Mouse (Mus musculus): ENCODE measurements around the gene Mblac2. TPM values are rescaled to one million over a fixed set of nuclear protein-coding genes. Genes with fewer than 3 reads are reported as not detected.
A peak's percentile ranks its signal among the peaks of the same experiment; 100 is the strongest.
"Not testable (repeated sequence)": the region's sequence is repeated elsewhere in the genome, so short reads cannot be mapped to it uniquely, and the experiment has no call there.

Gene Mblac2
- total RNA-seq (2021): 10 to 100 TPM; 22.7 to 24.6 TPM

DNA sequence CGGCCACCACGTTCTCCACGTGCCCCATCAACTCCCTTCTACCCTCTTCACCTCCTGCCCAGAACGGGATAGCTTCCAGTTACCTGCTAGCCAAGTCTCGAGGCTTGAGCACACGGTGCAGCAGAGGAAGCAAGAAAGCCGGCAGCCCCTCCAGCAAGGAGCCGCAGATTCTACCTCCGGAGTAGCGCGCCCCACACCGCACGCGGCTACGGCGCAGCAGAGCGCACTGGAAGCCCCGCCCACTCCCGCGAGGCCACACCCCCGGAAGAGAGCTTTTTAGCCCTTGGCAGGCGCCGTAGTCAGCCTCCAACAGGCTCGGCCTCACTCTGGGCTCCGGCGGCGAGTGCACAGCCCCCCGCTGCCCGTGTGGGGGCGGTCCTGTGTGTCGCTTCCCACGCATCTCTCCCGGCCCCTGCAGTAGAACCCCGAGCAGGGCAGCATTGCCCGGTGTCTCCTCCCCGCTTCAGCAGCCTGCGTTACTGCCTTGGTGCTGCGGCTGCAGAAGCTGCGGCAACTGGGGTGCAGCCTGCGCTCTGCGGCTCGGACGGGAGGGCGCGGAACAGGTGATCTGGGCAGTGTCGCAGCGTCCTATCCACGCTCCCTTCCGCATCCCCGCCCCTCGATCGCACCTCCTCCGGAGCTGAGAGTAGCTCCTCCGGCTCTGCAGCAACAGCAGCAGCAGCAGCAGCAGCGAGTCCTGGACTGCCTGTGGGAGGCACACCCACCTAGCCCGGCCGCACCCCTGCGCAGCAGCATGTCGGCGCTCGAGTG lies at the start of gene Mblac2, which contains the start of gene Polr3g:
Mblac2 (plus strand) TSS at position 567 of the 771 bp plus-strand sequence.
Polr3g (minus strand) TSS at position 239 of the 771 bp plus-strand sequence.
- DNase-seq (ENCODE audit: low spot score in 2 of 2): peak; percentile 95 to 96
- intact Hi-C loops (cut with DNase I): loop anchor here (1.0 kb wide), 2 partner anchors 50 to 54 kb away; partner anchors contain the start of gene Lysmd3

DNA sequence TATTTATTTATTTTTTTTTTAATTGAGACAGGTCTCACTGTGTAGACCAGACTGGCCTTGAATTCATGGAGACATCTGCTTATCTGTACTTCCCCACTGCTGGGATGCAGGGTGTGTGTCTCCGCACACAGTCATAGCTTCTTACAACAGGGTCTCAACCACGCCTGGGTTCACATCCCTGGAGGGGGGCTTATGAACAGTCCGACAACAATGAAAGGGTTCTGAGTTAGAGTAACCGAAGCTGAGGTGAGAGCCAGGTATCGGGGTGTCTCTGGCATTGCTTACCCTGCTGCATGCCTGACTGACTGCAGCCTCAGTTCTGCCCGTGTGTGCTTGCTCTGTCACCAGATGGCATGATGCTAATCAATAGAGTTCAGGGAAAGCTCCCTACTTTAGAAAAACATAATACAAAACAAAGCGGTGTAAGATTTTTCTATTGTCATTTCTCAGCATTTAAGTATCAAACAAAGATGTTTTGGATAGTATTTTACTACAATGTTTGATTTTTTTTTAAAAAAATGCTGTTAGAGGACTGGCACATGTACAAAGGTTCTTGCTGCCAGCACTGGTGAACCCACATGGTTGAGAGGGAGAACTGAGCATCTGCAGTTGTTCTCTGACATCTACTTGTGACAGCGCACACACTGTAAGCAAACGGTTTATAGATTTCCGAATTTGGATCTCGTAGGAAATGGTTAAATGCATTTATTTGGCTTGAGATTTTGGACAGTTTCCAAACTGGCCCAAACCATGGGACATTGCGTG lies 47.4 kb upstream of the Mblac2 start:
- no peak for DNase-seq (ENCODE audit: low spot score in 2 of 2)
- intact Hi-C loops (cut with DNase I): no loop called here

DNA sequence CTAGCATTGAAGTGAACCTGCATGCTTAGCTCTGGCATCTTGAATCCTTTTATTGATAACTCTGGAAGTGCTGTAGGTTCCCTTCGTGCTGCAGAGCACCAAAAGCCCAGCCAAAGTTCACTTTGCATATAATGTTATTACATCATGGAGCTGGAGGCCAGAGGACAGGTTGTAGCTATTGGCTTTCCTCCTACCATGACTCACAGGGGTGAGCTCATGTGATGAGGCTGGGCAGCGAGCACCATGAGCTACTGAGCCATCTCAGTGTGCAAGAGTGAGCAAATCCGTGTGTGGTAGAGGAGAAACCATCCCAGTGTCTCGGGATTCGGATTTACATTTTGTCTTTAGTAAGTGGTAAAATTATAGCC lies 46.8 kb upstream of the Mblac2 start:
- no peak for DNase-seq (ENCODE audit: low spot score in 2 of 2)
- intact Hi-C loops (cut with DNase I): no loop called here

DNA sequence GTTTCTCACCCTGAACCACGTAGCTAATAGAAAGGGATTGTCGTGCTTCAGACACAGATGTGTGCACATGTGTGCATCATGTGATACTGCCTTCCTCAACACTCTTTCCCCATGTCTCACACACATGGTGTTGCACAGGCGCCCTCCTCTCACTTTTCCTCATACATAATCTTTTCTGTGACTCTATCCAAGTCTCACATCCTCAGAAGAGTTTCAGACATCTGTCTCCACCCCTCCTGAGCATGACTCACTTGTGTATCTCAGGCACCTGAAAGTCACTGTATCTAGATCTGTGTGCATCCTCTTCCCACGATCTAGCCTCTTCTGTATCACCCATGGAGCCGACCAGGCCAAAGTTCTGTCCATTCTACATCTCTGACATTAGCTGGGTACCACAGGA lies 43.4 kb upstream of the Mblac2 start:
- intact Hi-C loops (cut with DNase I): no loop called here
- no peak for DNase-seq (ENCODE audit: low spot score in 2 of 2)

DNA sequence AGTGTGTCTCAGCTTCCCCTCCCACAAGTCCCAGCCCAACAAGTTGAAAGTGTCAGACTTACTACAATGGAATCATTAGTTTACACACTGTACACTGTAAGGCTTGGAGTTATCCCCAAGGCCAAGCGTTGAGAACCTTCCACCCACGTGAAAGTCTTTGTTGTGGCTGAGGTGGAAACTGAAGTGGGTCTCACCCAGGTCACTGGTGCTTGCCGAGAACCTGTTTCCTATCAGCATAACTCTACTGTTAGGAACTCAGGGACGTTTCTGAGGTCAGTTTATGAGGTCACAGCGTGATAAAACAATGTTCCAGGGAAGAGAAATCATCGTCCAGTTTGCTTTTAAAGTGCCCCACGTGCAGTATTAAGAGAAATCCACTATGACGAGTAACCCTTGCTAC lies 35.8 kb upstream of the Mblac2 start:
- no peak for DNase-seq (ENCODE audit: low spot score in 2 of 2)
- intact Hi-C loops (cut with DNase I): no loop called here

- no peak for DNase-seq (ENCODE audit: low spot score in 2 of 2)
- intact Hi-C loops (cut with DNase I): no loop called here
Observed at GRCm38 (mm10) chr13:81683107-81683506, 28.0 kb upstream of the Mblac2 start.

- DNase-seq (ENCODE audit: low spot score in 2 of 2): peak in 1 of 2 experiments; percentile 49
- intact Hi-C loops (cut with DNase I): no loop called here
Observed at GRCm38 (mm10) chr13:81684258-81684657, 26.9 kb upstream of the Mblac2 start.

GRCm38 (mm10) chr13:81684884-81685283 lies 26.3 kb upstream of the Mblac2 start:
- intact Hi-C loops (cut with DNase I): no loop called here
- DNase-seq (ENCODE audit: low spot score in 2 of 2): peak in 1 of 2 experiments; percentile 19

DNA sequence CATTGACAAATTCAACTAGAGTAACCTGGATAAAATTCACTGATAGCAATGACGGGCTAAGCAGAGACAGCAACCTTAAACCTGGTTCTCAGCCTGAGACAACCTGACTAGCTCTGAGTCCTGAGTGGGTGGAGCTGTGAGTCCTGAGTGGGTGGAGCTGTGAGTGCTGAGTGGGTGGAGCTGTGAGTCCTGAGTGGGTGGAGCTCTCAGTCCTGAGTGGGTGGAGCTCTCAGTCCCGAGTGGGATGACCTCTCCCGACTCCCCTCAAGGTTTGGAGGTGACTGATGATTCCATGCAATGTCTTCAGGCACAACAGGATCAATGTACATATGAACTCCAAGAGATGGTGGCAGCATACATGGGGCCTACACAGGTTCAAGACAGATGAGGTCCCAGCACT lies 21.6 kb upstream of the Mblac2 start:
- no peak for DNase-seq (ENCODE audit: low spot score in 2 of 2)
- intact Hi-C loops (cut with DNase I): no loop called here

- DNase-seq (ENCODE audit: low spot score in 2 of 2): no peak
- intact Hi-C loops (cut with DNase I): no loop called here
Observed at GRCm38 (mm10) chr13:81690477-81690876, 20.7 kb upstream of the Mblac2 start.

DNA sequence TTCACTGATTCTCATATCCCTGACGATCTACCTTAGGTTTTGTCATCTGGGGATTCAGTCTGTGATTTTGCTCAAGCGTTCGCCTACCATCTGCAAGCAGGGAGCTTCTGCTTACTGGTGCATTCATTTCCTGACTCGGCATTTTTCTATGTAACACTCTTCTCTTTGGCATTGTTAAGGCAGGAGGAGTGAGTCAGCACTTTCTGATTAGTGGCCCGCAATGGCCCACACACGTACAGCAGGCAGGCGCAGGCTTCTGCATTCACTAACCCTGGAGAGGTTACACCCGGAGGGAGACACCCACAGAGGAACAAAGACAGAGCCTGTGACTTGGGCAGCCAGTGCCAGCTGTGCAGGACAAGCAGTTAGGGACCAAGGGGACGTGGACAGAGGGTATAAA lies 19.5 kb upstream of the Mblac2 start:
- intact Hi-C loops (cut with DNase I): no loop called here
- peak in 1 of 2 experiments; percentile 47 for DNase-seq (ENCODE audit: low spot score in 2 of 2)

GRCm38 (mm10) chr13:81694446-81694845 lies 16.7 kb upstream of the Mblac2 start:
- intact Hi-C loops (cut with DNase I): no loop called here
- no peak for DNase-seq (ENCODE audit: low spot score in 2 of 2)

DNA sequence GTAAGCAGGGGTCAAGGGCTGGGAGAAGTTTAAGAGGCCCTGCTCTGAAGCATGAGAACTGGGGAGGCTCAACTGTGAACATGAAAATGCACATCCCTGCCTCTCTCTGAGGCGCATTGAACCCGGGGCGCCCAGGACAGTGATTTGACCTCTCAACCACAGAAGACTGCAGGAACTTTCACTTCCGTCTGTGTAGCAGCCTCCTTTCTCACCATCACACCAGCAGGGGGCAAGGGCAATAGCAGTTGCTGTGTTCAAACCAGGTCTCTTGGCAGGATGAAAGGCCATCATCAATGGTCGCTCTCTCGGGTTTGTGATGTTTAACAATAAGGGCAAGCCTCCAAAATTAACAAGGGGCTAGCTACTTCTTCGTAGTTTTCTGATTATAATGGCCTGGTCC lies 8.0 kb upstream of the Mblac2 start:
- DNase-seq (ENCODE audit: low spot score in 2 of 2): no peak
- intact Hi-C loops (cut with DNase I): no loop called here

GRCm38 (mm10) chr13:81703621-81704020 lies 7.5 kb upstream of the Mblac2 start:
- DNase-seq (ENCODE audit: low spot score in 2 of 2): no peak
- intact Hi-C loops (cut with DNase I): no loop called here

DNA sequence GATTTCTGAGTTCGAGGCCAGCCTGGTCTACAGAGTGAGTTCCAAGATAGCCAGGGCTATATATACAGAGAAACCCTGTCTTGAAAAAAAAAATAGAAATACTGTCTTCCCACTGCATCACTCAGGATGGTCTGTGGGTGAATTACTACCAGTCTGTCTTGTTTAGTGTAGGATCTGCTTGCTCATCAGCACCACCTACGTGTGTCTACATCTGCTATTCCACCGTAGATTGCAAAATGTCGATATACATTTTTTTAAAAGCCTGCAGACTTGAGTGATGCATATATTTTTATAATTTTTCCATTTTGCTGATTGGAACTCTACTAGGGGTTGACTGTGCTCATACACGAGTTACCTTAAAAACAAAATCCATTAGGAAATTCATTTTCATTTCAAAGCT lies 4.8 kb upstream of the Mblac2 start:
- intact Hi-C loops (cut with DNase I): no loop called here
- peak in 1 of 2 experiments; percentile 49 for DNase-seq (ENCODE audit: low spot score in 2 of 2)

DNA sequence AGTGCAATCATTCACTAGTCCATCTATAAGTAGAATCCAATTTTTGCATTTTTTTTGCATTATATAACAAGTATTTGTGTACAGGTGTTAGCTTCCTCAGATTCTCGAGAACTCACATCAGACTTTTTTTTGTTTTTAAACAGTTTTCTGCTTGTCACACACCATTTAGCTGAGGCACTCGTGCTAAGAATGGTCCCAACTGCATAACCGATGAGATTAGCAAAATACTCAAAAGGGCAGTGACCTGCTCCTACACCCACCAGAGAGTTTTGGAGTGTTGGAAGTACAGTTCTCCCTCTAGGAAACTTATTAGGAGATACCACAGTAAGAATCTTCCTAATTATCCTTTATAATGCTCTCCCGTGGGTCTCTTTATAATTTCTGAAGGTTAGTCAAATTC lies 1.3 kb upstream of the Mblac2 start:
- intact Hi-C loops (cut with DNase I): no loop called here

DNA sequence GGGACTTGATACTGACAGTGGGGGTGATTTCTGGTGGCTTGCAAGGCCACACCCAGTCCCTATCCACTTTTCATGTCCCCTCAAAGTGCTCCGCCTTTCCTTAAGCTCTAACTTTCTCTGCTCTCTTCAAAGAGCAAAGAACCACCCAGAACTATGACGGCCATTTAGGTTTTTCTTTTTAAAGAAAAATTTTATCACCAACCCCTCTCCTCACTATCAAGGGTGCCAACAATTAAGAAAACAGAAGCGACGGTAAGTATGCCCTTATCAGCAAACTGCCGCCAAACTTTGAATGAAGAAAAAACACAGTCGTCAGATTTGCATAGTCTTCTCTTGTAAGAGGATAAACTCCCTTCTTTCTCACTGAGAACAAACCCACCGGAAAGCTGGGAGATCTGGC lies 875 bp upstream of the Mblac2 start:
- intact Hi-C loops (cut with DNase I): no loop called here
- no peak for DNase-seq (ENCODE audit: low spot score in 2 of 2)

More for the DNA sequence above, 1.3 kb upstream of the Mblac2 start:
- DNase-seq (ENCODE audit: low spot score in 2 of 2): no peak

DNA sequence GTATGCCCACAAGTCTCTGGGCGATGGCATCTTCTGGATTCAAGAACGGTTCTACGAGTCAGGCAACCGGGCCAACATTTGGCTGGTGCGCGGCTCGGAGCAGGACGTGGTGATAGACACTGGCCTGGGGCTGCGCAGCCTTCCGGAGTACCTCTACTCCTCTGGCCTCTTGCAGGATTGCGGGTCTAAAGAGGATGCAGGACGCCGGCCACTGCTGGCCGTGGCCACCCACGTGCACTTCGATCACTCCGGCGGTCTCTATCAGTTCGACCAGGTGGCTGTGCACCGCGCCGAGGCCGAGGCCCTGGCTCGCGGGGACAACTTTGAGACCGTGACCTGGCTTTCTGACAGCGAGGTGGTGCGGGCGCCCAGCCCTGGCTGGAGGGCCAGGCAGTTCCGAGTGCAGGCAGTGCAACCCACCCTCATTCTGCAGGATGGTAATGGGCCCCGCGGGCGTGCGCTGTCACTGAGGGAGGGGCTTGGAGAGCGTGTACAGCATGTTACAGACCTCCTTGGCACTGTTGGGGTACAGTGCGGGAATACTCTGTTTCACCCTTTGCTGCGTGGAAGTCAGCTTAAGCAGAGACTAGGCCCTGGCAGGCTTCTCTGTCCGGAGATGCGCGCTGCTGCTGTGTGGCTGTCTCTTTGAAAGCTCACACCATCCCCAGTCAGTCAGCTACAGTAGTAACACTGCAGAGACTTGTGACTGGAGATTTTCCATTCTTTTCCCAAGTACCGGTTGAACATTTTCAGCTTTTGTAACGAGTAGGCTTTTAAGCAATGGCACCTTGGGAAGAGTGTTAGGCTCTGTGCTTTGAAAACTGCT lies 618 bp downstream of the Mblac2 start:
- DNase-seq (ENCODE audit: low spot score in 2 of 2): peak; percentile 51 to 63
- intact Hi-C loops (cut with DNase I): loop anchor here (1.0 kb wide), 2 partner anchors 50 to 54 kb away; partner anchors contain the start of gene Lysmd3

DNA sequence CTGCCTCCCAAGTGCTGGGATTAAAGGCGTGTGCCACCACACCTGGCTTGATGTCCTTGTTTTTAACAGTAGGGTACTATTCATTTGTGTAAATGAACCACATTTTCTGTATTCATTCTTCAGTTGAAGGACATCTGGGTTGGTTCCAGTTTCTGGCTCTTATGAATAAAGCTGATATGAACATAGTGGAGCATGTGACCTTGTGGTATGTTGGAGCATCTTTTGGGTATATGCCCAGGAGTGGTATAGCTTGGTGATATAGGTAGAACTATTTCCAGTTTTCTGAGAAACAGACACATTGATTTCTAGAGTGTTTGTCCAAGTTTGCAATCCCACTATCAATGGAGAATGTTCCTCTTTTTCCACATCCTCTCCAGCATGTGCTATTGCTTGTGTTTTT lies 2.8 kb downstream of the Mblac2 start:
- intact Hi-C loops (cut with DNase I): no loop called here
- DNase-seq (ENCODE audit: low spot score in 2 of 2): no peak

GRCm38 (mm10) chr13:81728141-81728540 lies 17.0 kb downstream of the Mblac2 start:
- intact Hi-C loops (cut with DNase I): not testable (repeated sequence)

More at GRCm38 (mm10) chr13:81728141-81728540, 17.0 kb downstream of the Mblac2 start:
- not testable (repeated sequence) for DNase-seq (ENCODE audit: low spot score in 2 of 2)

All from left cerebral cortex, postnatal 25 days (tissue).